Mouse (Mus musculus) cerebellum, adult 11 months (tissue): ENCODE results near the gene Polr1a.

ENCODE experiments used
- DNase-seq: peaks from one replicate; pipeline ENCODE4 v3.0.0; 2022

Polr1a gene

DNA sequence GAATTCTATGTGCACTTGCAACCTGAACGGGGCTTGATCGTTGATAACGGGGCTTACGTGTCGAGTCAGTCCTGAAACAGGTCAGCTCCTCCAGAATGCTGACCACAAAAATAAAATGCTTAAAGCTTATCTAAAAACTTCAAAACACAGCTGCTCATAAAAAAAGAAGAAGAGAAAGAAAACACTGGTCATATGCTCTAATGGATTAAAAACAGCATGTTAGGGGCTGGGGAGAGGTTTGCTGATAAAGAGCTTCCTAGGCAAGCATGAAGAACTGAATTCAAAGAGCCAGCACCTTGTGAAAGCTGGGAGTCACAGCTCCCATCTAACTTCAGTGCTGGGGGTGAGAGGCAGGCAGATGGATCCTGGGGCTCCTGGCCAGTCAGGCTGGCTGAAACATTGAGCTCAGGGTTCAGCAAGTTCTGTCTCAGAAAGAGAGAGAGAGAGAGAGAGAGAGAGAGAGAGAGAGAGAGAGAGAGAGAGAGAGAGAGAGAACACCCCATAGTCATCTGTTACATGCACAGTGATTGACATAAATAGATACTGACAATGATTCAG is 92.4 kb downstream of the Polr1a start:
- no peak for DNase-seq

GRCm38 (mm10) chr6:72007411-72008212 is 98.8 kb downstream of the Polr1a start:
- no peak for DNase-seq

DNA sequence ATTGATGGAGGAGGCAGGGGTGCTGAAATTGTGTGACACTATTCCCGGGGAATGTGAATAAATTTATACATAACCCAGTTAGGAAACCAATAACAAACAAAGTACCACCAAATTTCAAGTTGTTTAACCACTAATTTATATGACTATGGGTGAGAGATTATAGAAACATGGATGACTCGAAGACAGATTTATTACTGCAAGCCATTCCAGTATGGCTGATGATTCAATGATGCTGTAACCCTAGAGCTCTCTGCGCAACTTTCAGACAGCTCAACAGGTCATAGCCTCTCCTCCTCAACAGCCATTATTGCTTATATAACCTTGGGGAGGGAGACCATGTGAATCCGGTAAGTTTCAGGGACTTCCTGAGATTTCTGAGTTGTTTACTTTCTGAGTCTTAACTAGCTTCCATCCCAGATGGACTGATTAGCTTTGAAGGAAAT is 99.4 kb downstream of the Polr1a start:
- no peak for DNase-seq

GRCm38 (mm10) chr6:72009454-72009853 is 100.6 kb downstream of the Polr1a start:
- DNase-seq = no peak

- DNase-seq = no peak
These were observed 105.2 kb downstream of the Polr1a start for GRCm38 (mm10) chr6:72014033-72014432.

DNA sequence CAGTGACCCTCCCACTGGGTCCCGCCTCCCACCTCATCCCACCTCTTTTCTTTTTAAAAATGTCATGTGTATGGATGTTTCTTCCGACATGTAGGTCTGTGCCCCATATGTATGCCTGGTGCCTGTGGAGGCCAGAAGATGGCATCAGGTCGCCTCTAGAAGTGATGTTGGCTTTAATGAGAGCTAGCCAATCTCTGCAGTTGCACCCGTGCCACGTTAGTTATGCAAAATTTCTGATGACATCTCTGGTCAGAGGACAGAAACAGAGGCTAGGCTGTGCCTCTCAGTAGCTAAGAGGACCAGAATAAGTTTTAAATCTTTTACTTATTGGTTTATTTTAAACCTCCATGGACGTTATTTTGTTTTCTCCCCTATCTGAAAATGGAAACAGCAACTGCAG is 109.2 kb downstream of the Polr1a start:
- no peak for DNase-seq

DNA sequence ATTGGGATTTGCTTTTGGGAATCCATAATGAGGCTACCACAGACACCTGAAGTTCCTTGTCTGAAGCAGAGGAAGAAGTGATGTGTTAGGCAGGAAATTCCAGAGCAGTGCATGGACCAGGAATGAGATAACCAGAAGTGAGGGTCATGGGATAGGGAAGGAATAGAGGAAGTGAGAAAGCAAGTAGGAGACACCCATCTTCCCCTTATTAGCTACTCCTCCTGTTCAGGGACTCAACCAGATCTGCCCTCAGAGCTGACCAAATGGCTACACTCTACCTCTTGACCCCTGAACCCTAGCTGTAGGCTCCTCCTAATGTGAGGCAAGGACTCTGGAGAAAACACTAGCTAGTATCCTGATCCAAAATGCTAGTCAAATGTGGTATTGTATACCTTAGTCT is 116.6 kb downstream of the Polr1a start:
- no peak for DNase-seq

- no peak for DNase-seq
These were observed 119.2 kb downstream of the Polr1a start for GRCm38 (mm10) chr6:72028079-72028478.

GRCm38 (mm10) chr6:72029674-72030073 is 120.8 kb downstream of the Polr1a start:
- no peak for DNase-seq
